Mouse (Mus musculus) frontal cortex, postnatal 10 days (tissue): ENCODE results near the gene Vkorc1l1.

Experiments
- DNase-seq, 2 experiments: peaks; one replicate each; pipeline ENCODE4 v3.0.0; 2022; ENCODE audit warnings: low spot score in 2 of 2, mixed read lengths in 1 of 2

Vkorc1l1 gene

GRCm38 (mm10) chr5:129942073-129942939, 536 bp downstream of the Vkorc1l1 start:
- DNase-seq: peak; percentile 36 to 53

DNA sequence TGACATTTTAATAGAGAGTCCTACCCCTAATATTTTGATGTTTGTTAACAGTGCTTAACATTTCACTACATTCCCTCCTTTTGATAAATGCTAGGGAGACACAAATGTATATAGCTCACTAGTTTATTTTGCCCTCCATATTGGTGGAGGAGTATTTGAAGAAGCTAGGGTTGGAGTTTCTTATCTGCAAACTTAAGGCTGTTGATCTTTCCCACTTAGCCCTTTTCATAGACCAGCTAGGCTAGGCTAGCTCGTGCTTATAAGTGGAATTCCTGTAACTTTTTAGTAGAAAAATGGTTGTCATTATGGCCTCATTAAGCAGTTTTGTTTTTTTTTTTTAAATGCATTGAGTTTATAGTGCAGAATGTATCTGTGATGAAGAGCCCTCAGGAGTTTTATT, 1.6 kb downstream of the Vkorc1l1 start:
- no peak for DNase-seq

- no peak for DNase-seq
These were observed 5.8 kb downstream of the Vkorc1l1 start for GRCm38 (mm10) chr5:129947528-129948033.

GRCm38 (mm10) chr5:129952143-129952542, 10.4 kb downstream of the Vkorc1l1 start:
- no peak for DNase-seq

- DNase-seq: no peak
These were observed 12.9 kb downstream of the Vkorc1l1 start for GRCm38 (mm10) chr5:129954473-129955254.

DNA sequence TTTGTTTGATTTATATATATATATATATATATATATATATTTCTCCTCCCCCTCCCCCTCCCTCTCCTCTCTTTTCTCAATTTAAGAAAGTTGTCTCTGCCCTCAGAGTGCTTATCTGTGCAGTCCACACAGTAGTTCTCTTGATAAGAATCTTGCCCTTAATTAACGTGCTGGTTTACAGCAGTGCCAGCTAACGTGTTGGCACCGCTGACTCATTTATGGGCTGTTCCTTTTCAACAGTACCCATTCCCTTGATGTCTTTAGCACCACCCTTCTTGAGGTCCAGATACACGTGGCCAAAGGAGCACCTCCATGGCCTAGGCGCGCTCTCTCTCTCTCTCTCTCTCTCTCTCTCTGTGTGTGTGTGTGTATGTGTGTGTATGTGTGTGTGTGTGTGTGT, 14.0 kb downstream of the Vkorc1l1 start:
- DNase-seq: no peak

- DNase-seq: no peak
These were observed 21.5 kb downstream of the Vkorc1l1 start for GRCm38 (mm10) chr5:129963224-129963623.

DNA sequence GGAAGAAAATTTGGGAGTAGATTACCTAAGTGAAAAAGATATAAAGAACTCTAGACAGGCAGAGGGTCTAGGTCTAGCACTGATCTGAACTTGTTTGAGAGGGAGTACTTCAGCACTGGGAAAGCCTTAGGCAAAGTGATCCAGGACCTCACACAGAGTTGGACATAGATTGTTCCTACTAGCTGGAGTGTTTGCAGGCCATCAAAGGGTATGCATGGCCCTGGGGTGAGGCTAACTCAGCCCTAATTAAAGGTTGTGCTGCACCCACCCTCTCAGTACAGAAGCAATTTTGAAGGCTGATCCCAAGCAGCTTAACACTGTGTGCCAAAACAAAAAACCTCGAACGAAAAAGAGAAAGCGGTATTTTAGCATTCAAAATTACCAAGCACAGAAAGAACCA, 24.7 kb downstream of the Vkorc1l1 start:
- DNase-seq: no peak

- no peak for DNase-seq
These were observed 26.6 kb downstream of the Vkorc1l1 start for GRCm38 (mm10) chr5:129968417-129968816.

- no peak for DNase-seq
These were observed 29.7 kb downstream of the Vkorc1l1 start for GRCm38 (mm10) chr5:129971491-129971890.

DNA sequence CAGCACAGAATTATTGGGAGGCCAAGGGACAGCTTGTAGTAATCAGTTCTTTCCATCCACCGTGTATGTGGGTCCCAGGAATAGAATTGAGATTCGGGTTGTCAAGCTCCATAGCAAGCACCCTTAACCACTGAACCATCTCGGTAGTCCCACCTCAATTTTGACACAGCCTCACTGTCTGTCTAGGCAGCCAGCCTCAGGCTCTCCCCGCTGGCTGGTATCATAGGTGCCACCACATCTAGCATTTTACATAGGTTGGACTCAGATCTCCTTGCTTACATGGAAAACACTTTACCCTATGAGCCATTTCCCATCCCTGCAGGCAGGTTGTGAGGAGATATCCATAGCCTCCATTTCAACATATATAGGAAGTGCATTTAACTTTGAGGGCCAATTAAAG, 32.6 kb downstream of the Vkorc1l1 start:
- no peak for DNase-seq

- DNase-seq: no peak
These were observed 33.1 kb downstream of the Vkorc1l1 start for GRCm38 (mm10) chr5:129974866-129975311.

DNA sequence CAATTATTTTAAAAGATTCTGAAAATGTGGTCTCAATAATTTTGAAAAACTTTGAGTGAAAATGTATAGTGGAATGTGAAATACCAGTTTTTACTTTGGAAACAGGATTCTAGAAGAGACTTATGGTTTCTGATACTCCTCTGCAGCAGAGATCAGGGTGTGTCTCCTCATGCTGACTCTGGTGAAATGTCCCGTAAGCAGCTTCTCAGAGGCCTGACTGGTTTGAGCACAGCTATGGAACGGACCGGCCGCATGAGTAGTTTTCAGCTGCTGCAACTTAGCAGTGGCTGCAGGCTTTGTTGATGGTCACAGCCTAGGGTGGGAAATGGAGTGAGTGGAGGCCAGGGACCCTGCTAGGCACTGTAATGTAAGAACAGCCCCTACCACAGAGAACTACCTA, 36.0 kb downstream of the Vkorc1l1 start:
- DNase-seq: no peak

GRCm38 (mm10) chr5:129978608-129979007, 36.8 kb downstream of the Vkorc1l1 start:
- DNase-seq: no peak

DNA sequence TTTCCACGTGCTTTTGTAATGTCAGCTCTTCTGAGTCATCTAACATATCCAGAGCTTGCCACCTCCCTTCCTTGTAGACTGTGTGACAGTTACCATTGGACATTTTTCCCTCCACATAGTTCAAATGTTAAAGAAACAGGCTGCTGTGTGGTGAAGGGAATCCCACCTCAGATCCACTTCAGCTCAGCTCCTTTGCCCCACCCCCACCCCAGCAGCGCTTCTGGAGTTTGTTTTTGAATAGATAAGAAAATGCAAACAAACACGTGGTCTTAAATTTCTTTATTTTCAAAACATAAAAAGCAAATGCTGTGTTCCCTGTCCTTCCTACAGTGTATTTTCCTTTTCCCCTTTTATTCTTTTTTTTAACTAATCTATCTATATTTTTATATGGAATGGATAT, 38.4 kb downstream of the Vkorc1l1 start:
- DNase-seq: no peak

DNA sequence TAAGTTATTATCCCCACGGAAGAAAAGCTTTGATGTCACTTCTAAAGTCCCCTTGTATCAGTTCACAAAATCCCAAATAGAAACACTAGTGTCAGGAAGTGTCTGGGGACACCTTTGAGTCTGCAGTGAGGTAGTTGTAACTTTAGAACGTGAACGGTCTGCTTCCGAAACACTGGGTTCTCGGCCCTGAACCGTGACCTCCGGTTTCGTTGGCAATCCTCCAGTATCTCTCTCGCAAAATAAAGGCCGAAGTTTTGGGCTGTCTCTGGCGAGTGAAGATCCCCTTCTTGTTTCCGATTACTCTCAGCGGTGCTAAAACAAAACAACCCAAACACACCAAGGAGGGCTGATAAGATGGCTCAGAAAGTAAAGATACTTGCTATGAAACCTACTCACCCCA, 47.6 kb downstream of the Vkorc1l1 start:
- no peak for DNase-seq

- no peak for DNase-seq
These were observed 50.1 kb downstream of the Vkorc1l1 start for GRCm38 (mm10) chr5:129991898-129992297.

- no peak for DNase-seq
These were observed 51.6 kb downstream of the Vkorc1l1 start for GRCm38 (mm10) chr5:129993374-129993773.

DNA sequence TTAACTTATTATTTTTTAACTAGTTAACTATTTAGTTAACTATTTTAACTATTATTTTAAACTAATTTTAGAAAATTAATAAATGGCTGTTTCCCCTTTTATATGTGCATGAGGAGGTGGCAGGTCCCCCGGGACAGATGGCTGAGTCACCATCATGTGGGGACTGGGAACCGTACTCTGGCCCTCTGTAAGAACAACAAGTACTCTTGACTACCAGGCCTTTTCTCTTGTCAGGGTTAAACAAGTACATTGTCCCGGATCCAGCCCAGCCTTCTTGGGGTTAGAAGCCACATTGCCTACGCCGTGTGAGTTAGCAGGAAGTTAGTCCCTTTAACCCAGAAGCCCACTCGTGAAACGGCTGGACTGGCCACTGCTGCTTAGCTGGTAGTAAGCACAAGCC, 53.2 kb downstream of the Vkorc1l1 start:
- no peak for DNase-seq

DNA sequence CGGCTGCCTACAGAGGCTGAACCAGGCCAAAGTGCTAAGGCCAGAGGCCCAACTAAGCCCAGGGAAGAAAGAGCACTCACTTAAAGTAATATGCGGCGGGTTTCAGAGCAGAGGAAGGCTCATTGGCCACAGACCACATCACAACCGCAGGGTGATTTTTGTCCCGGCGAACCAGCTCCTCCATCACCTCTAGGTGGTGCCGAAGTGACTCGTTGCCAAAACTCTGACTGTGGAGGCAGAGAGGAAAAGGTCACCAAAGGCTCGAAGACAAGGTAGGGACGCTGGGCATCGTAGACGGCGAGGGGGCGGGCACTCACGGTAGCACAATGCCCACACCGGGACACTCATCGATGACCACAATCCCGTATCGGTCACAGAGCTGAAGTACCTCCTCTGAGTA, 55.9 kb downstream of the Vkorc1l1 start:
- DNase-seq: no peak

DNA sequence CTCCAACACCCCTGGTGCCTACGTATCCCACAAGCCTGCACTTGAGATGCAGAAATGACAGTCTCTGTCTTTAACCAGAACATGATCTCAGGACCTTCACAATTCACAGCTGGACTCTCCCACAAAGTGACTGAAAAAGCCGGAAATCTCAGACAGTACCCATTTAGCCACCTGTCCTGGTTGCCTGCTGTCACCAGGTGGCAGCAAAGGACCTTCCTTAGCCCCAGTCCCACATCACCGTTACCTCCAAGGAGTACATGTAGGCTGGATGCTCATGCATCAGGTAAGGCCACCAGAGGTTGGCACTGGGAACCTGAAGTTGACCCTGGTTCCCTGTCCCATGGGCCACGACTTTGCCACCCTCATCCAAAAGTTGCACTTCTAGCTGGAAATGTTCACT, 57.3 kb downstream of the Vkorc1l1 start:
- peak in 1 of 2 experiments; percentile 37 for DNase-seq

DNA sequence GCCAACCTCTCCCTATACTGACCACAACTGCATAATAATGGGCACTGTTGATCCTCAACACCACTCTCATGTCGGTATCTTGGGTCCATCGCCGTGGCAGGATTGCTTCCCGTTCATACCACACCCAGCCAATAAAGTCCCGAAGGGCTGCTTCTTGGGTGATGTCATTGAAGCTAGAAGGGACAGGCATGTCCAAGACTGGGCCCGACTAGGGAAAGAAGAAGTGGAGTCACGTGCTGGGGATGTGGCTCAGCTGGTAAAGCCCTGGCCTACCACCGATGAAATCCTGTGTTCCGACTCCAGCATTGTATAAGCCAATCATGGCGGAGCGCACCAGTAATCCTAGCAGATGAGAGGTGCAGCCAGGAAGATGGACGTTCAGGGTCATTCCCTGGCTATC, 59.0 kb downstream of the Vkorc1l1 start:
- DNase-seq: no peak
